Mouse (Mus musculus): ENCODE measurements around the gene Ppp1r12a. TPM values are rescaled to one million over a fixed set of nuclear protein-coding genes. Genes with fewer than 3 reads are reported as not detected.
A peak's percentile ranks its signal among the peaks of the same experiment; 100 is the strongest.

The Ppp1r12a gene
- total RNA-seq, 1 experiment = 106 TPM

GRCm38 (mm10) chr10:108189986-108190385 lies 28.0 kb downstream of the Ppp1r12a start:
- in situ Hi-C loops (cut with MboI; ENCODE audit: low sequenced_read_pairs in 2 of 2, unreplicated experiment in 2 of 2) = no loop called here
- no peaks in the 10 kb centered on the region for H3K9me3 ChIP-seq (ENCODE audit: control insufficient read depth, insufficient read depth, low read depth, low read length)
- DNase-seq (ENCODE audit: low read depth, low spot score) = no peak
- H3K27ac ChIP-seq (ENCODE audit: insufficient read depth, low read depth, low read length, poor library complexity, severe bottlenecking) = no peak overlapping the region
- TF ChIP-seq MAFK (IDR thresholded peaks at IDR 0.05; ENCODE audit: insufficient read depth, low read depth, low read length) = no peak
- no peak for TF ChIP-seq HCFC1 (IDR thresholded peaks at IDR 0.05; ENCODE audit: borderline replicate concordance, insufficient read depth, low read length)
- no peak for TF ChIP-seq ZNF384 (IDR thresholded peaks at IDR 0.05; ENCODE audit: low read depth, low read length)
- TF ChIP-seq ZC3H11A (IDR thresholded peaks at IDR 0.05; ENCODE audit: borderline replicate concordance, low read depth, low read length) = no peak
- TF ChIP-seq CHD2 (IDR thresholded peaks at IDR 0.05; ENCODE audit: low read depth, low read length) = no peak
- no peaks in the 10 kb centered on the region for H3K36me3 ChIP-seq (ENCODE audit: control insufficient read depth, insufficient read depth, low read length, poor library complexity, severe bottlenecking)
- H3K4me3 ChIP-seq (ENCODE audit: insufficient read depth in 1 of 2, low read depth in 1 of 2, low read length in 2 of 2, poor library complexity in 1 of 2, severe bottlenecking in 1 of 2) = no peak overlapping the region
- H3K9ac ChIP-seq (ENCODE audit: insufficient read depth, low read depth, low read length, poor library complexity, severe bottlenecking) = no peak overlapping the region
- no peaks in the 10 kb centered on the region; a peak in 1 of 4 replicates for H3K4me1 ChIP-seq (ENCODE audit: control insufficient read depth in 2 of 2, insufficient read depth in 2 of 2, low read length in 2 of 2, poor library complexity in 1 of 2)

- no peak for TF ChIP-seq ZC3H11A (IDR thresholded peaks at IDR 0.05; ENCODE audit: borderline replicate concordance, low read depth, low read length)
- no peak for TF ChIP-seq CHD2 (IDR thresholded peaks at IDR 0.05; ENCODE audit: low read depth, low read length)
- no peak for TF ChIP-seq HCFC1 (IDR thresholded peaks at IDR 0.05; ENCODE audit: borderline replicate concordance, insufficient read depth, low read length)
- H3K9ac ChIP-seq (ENCODE audit: insufficient read depth, low read depth, low read length, poor library complexity, severe bottlenecking) = no peak overlapping the region
- H3K27ac ChIP-seq (ENCODE audit: insufficient read depth, low read depth, low read length, poor library complexity, severe bottlenecking) = no peak overlapping the region
- no peaks in the 10 kb centered on the region; a peak in 1 of 4 replicates for H3K4me1 ChIP-seq (ENCODE audit: control insufficient read depth in 2 of 2, insufficient read depth in 2 of 2, low read length in 2 of 2, poor library complexity in 1 of 2)
- in situ Hi-C loops (cut with MboI; ENCODE audit: low sequenced_read_pairs in 2 of 2, unreplicated experiment in 2 of 2) = no loop called here
- no peaks in the 10 kb centered on the region for H3K36me3 ChIP-seq (ENCODE audit: control insufficient read depth, insufficient read depth, low read length, poor library complexity, severe bottlenecking)
- no peak overlapping the region for H3K4me3 ChIP-seq (ENCODE audit: insufficient read depth in 1 of 2, low read depth in 1 of 2, low read length in 2 of 2, poor library complexity in 1 of 2, severe bottlenecking in 1 of 2)
- DNase-seq (ENCODE audit: low read depth, low spot score) = no peak
- H3K9me3 ChIP-seq (ENCODE audit: control insufficient read depth, insufficient read depth, low read depth, low read length) = no peaks in the 10 kb centered on the region
Measured at GRCm38 (mm10) chr10:108190626-108191025, 28.6 kb downstream of the Ppp1r12a start.

- no peak overlapping the region for H3K9ac ChIP-seq (ENCODE audit: insufficient read depth, low read depth, low read length, poor library complexity, severe bottlenecking)
- DNase-seq (ENCODE audit: low read depth, low spot score) = no peak
- no peaks in the 10 kb centered on the region for H3K36me3 ChIP-seq (ENCODE audit: control insufficient read depth, insufficient read depth, low read length, poor library complexity, severe bottlenecking)
- TF ChIP-seq MAFK (IDR thresholded peaks at IDR 0.05; ENCODE audit: insufficient read depth, low read depth, low read length) = no peak
- TF ChIP-seq ZC3H11A (IDR thresholded peaks at IDR 0.05; ENCODE audit: borderline replicate concordance, low read depth, low read length) = no peak
- no peak for TF ChIP-seq ZNF384 (IDR thresholded peaks at IDR 0.05; ENCODE audit: low read depth, low read length)
- TF ChIP-seq CHD2 (IDR thresholded peaks at IDR 0.05; ENCODE audit: low read depth, low read length) = no peak
- TF ChIP-seq HCFC1 (IDR thresholded peaks at IDR 0.05; ENCODE audit: borderline replicate concordance, insufficient read depth, low read length) = no peak
- H3K9me3 ChIP-seq (ENCODE audit: control insufficient read depth, insufficient read depth, low read depth, low read length) = no peaks in the 10 kb centered on the region
- H3K4me1 ChIP-seq (ENCODE audit: control insufficient read depth in 2 of 2, insufficient read depth in 2 of 2, low read length in 2 of 2, poor library complexity in 1 of 2) = no peaks in the 10 kb centered on the region; a peak in 1 of 4 replicates
- H3K4me3 ChIP-seq (ENCODE audit: insufficient read depth in 1 of 2, low read depth in 1 of 2, low read length in 2 of 2, poor library complexity in 1 of 2, severe bottlenecking in 1 of 2) = no peak overlapping the region
- no peak overlapping the region for H3K27ac ChIP-seq (ENCODE audit: insufficient read depth, low read depth, low read length, poor library complexity, severe bottlenecking)
- in situ Hi-C loops (cut with MboI; ENCODE audit: low sequenced_read_pairs in 2 of 2, unreplicated experiment in 2 of 2) = no loop called here
Measured at GRCm38 (mm10) chr10:108191381-108191787, 29.4 kb downstream of the Ppp1r12a start.

- no peak overlapping the region for H3K27ac ChIP-seq (ENCODE audit: insufficient read depth, low read depth, low read length, poor library complexity, severe bottlenecking)
- TF ChIP-seq HCFC1 (IDR thresholded peaks at IDR 0.05; ENCODE audit: borderline replicate concordance, insufficient read depth, low read length) (no peak), MAFK (IDR thresholded peaks at IDR 0.05; ENCODE audit: insufficient read depth, low read depth, low read length) (no peak), CHD2 (IDR thresholded peaks at IDR 0.05; ENCODE audit: low read depth, low read length) (no peak), ZC3H11A (IDR thresholded peaks at IDR 0.05; ENCODE audit: borderline replicate concordance, low read depth, low read length) (no peak)
- no peaks in the 10 kb centered on the region; a peak in 1 of 4 replicates for H3K4me1 ChIP-seq (ENCODE audit: control insufficient read depth in 2 of 2, insufficient read depth in 2 of 2, low read length in 2 of 2, poor library complexity in 1 of 2)
- in situ Hi-C loops (cut with MboI; ENCODE audit: low sequenced_read_pairs in 2 of 2, unreplicated experiment in 2 of 2) = no loop called here
- no peak for DNase-seq (ENCODE audit: low read depth, low spot score)
- no peak overlapping the region for H3K4me3 ChIP-seq (ENCODE audit: insufficient read depth in 1 of 2, low read depth in 1 of 2, low read length in 2 of 2, poor library complexity in 1 of 2, severe bottlenecking in 1 of 2)
- H3K36me3 ChIP-seq (ENCODE audit: control insufficient read depth, insufficient read depth, low read length, poor library complexity, severe bottlenecking) = no peaks in the 10 kb centered on the region
- no peaks in the 10 kb centered on the region for H3K9me3 ChIP-seq (ENCODE audit: control insufficient read depth, insufficient read depth, low read depth, low read length)
- no peak overlapping the region for H3K9ac ChIP-seq (ENCODE audit: insufficient read depth, low read depth, low read length, poor library complexity, severe bottlenecking)
Measured at GRCm38 (mm10) chr10:108192306-108192705, 30.3 kb downstream of the Ppp1r12a start.

GRCm38 (mm10) chr10:108196124-108196523 lies 34.1 kb downstream of the Ppp1r12a start:
- in situ Hi-C loops (cut with MboI; ENCODE audit: low sequenced_read_pairs in 2 of 2, unreplicated experiment in 2 of 2) = no loop called here
- no peak overlapping the region for H3K27ac ChIP-seq (ENCODE audit: insufficient read depth, low read depth, low read length, poor library complexity, severe bottlenecking)
- no peaks in the 10 kb centered on the region; the same call in 1 of the 2 replicates for H3K36me3 ChIP-seq (ENCODE audit: control insufficient read depth, insufficient read depth, low read length, poor library complexity, severe bottlenecking)
- H3K4me1 ChIP-seq (ENCODE audit: control insufficient read depth in 2 of 2, insufficient read depth in 2 of 2, low read length in 2 of 2, poor library complexity in 1 of 2) = no peaks in the 10 kb centered on the region; a peak in 1 of 4 replicates
- TF ChIP-seq MAFK (IDR thresholded peaks at IDR 0.05; ENCODE audit: insufficient read depth, low read depth, low read length) (peak; percentile 76), ZNF384 (IDR thresholded peaks at IDR 0.05; ENCODE audit: low read depth, low read length) (no peak)
- H3K9me3 ChIP-seq (ENCODE audit: control insufficient read depth, insufficient read depth, low read depth, low read length) = no peaks in the 10 kb centered on the region
- H3K4me3 ChIP-seq (ENCODE audit: insufficient read depth in 1 of 2, low read depth in 1 of 2, low read length in 2 of 2, poor library complexity in 1 of 2, severe bottlenecking in 1 of 2) = no peak overlapping the region
- DNase-seq (ENCODE audit: low read depth, low spot score) = no peak
- no peak overlapping the region for H3K9ac ChIP-seq (ENCODE audit: insufficient read depth, low read depth, low read length, poor library complexity, severe bottlenecking)
